Mouse (Mus musculus) bone marrow macrophage, adult 2 months (primary cell): ENCODE results near the gene Dcaf4.

Source experiments
- CTCF ChIP-seq: IDR thresholded peaks from 2 replicates; pipeline ENCODE4 v1.5.1; 2012; ENCODE audit warnings: low read depth, mild to moderate bottlenecking, low read length, moderate library complexity
- POLR2A ChIP-seq: IDR thresholded peaks from 2 replicates; pipeline ENCODE4 v1.6.1; 2012; ENCODE audit warnings: mild to moderate bottlenecking, low read depth, low read length, borderline replicate concordance

GRCm38 (mm10) chr12:83475419-83475818, 44.8 kb upstream of the Dcaf4 start:
- no peak for TF ChIP-seq CTCF
- no peak for TF ChIP-seq POLR2A
